Mouse (Mus musculus) heart, postnatal 0 days (tissue): ENCODE measurements at regions not wholly inside any gene's neighbourhood (a gene's known extent, or its start where the extent isn't known, plus 50 kb on each side); places are given as distances from the start of the nearest gene placed in this dataset.

Source experiments
- ATAC-seq: fragments of 200-750 bp; cut with Nextera tagmentation; 2 replicates; pipeline ENCODE4 v1.8.0; 2017; ENCODE audit warnings: low read depth, moderate number of reproducible peaks, moderate library complexity; ENCODE audit not compliant: insufficient read depth
- DNase-seq: peaks from one replicate; pipeline ENCODE4 v3.0.0-alpha.2; 2016; ENCODE audit warnings: low spot score
- H3K27ac ChIP-seq: fragments of 300-500 bp; sonication (generic); 2 replicates; pipeline ENCODE4 v1.5.1; 2014; ENCODE audit warnings: low read depth, mild to moderate bottlenecking
- H3K27me3 ChIP-seq: fragments of 300-500 bp; sonication (generic); 2 replicates; pipeline ENCODE4 v1.6.1; 2014; ENCODE audit warnings: low read length, mixed read lengths; ENCODE audit not compliant: control insufficient read depth, insufficient read depth
- H3K36me3 ChIP-seq: fragments of 300-500 bp; sonication (generic); replicated peaks from 2 replicates; pipeline ENCODE4 v1.6.1; 2014; ENCODE audit warnings: low read length, mixed read lengths; ENCODE audit not compliant: control insufficient read depth, insufficient read depth
- H3K4me1 ChIP-seq: fragments of 300-500 bp; sonication (generic); 2 replicates; pipeline ENCODE4 v1.6.1; 2014; ENCODE audit warnings: antibody characterized with exemption; ENCODE audit not compliant: control insufficient read depth, insufficient read depth
- H3K4me2 ChIP-seq: fragments of 300-500 bp; sonication (generic); 2 replicates; pipeline ENCODE4 v1.6.1; 2014; ENCODE audit warnings: low read depth, mild to moderate bottlenecking, low read length, moderate library complexity
- H3K4me3 ChIP-seq: fragments of 300-500 bp; sonication (generic); 2 replicates; pipeline ENCODE4 v1.5.1; 2014; ENCODE audit warnings: low read depth, low read length
- H3K9ac ChIP-seq: fragments of 300-500 bp; sonication (generic); replicated peaks from 2 replicates; pipeline ENCODE4 v1.6.1; 2014; ENCODE audit warnings: low read depth, low read length, mixed read lengths
- H3K9me3 ChIP-seq: fragments of 300-500 bp; sonication (generic); replicated peaks from 2 replicates; pipeline ENCODE4 v1.6.1; 2016; ENCODE audit warnings: low read length; ENCODE audit not compliant: control insufficient read depth
- CTCF ChIP-seq: IDR thresholded peaks from 2 replicates; pipeline ENCODE4 v1.5.1; 2016; ENCODE audit warnings: antibody characterized with exemption, control low read depth, low read depth
- EP300 ChIP-seq: IDR thresholded peaks from 2 replicates; pipeline ENCODE4 v1.6.1; 2016; ENCODE audit warnings: antibody characterized with exemption, low read depth
- WGBS: fragments of 180-500 bp; shearing (Covaris S2); extraction: QIAGEN DNeasy Blood & Tissue Kit; methylation state at CpG from one replicate; pipeline ENCODE4 v1.1.7; 2014; 5-methylcytosine and 5-hydroxymethylcytosine counted together

- no peaks in the 10 kb centered on the region for H3K4me1 ChIP-seq
- H3K9ac ChIP-seq = no peak overlapping the region
- H3K27me3 ChIP-seq = no peaks in the 10 kb centered on the region
- H3K9me3 ChIP-seq = no peaks in the 10 kb centered on the region
- no peak overlapping the region for H3K27ac ChIP-seq
- no peaks in the 10 kb centered on the region for H3K36me3 ChIP-seq
- no peak overlapping the region for H3K4me3 ChIP-seq
- ATAC-seq (no peak), DNase-seq (no peak)
- TF ChIP-seq CTCF (no peak), EP300 (no peak)
- 88% methylated on average over 2 of the region's 2 CpGs for WGBS
- H3K4me2 ChIP-seq = no peak overlapping the region
Measured at GRCm38 (mm10) chr3:150846029-150846428, 591.7 kb upstream of the Adgrl4 start.

GRCm38 (mm10) chr3:150852107-150852506, 585.6 kb upstream of the Adgrl4 start:
- H3K4me2 ChIP-seq = no peak overlapping the region
- ATAC-seq (no peak), DNase-seq (no peak)
- no peaks in the 10 kb centered on the region for H3K27me3 ChIP-seq
- no peak overlapping the region for H3K9ac ChIP-seq
- H3K36me3 ChIP-seq = no peaks in the 10 kb centered on the region
- H3K4me3 ChIP-seq = no peak overlapping the region
- no peak overlapping the region for H3K27ac ChIP-seq
- TF ChIP-seq EP300 (no peak), CTCF (no peak)
- no peaks in the 10 kb centered on the region for H3K4me1 ChIP-seq
- no peaks in the 10 kb centered on the region for H3K9me3 ChIP-seq
- 73% methylated on average over 4 of the region's 4 CpGs for WGBS

GRCm38 (mm10) chr3:150896668-150897067, 541.0 kb upstream of the Adgrl4 start:
- no peak for ATAC-seq

GRCm38 (mm10) chr3:150910091-150910490, 527.6 kb upstream of the Adgrl4 start:
- 69% methylated on average over 2 of the region's 2 CpGs for WGBS

More at GRCm38 (mm10) chr3:150896668-150897067, 541.0 kb upstream of the Adgrl4 start:
- Histone ChIP-seq H3K9ac (no peak overlapping the region), H3K27ac (no peak overlapping the region), H3K9me3 (no peaks in the 10 kb centered on the region), H3K27me3 (no peaks in the 10 kb centered on the region), H3K4me1 (no peaks in the 10 kb centered on the region), H3K4me2 (no peak overlapping the region), H3K4me3 (no peak overlapping the region), H3K36me3 (no peaks in the 10 kb centered on the region)
- 62% methylated on average over 2 of the region's 2 CpGs for WGBS
- TF ChIP-seq EP300 (no peak), CTCF (no peak)
- no peak for DNase-seq

GRCm38 (mm10) chr3:150954897-150955296, 482.8 kb upstream of the Adgrl4 start:
- H3K36me3 ChIP-seq = no peaks in the 10 kb centered on the region
- no peak for DNase-seq
- TF ChIP-seq EP300 (no peak), CTCF (no peak)
- no peaks in the 10 kb centered on the region for H3K9me3 ChIP-seq
- ATAC-seq = no peak
- H3K4me1 ChIP-seq = no peaks in the 10 kb centered on the region
- no peak overlapping the region for H3K4me3 ChIP-seq
- H3K4me2 ChIP-seq = no peak overlapping the region
- WGBS = 44% methylated on average over 1 of the region's 1 CpGs
- H3K27ac ChIP-seq = no peak overlapping the region
- H3K9ac ChIP-seq = no peak overlapping the region
- no peaks in the 10 kb centered on the region for H3K27me3 ChIP-seq

More at GRCm38 (mm10) chr3:150910091-150910490, 527.6 kb upstream of the Adgrl4 start:
- no peak overlapping the region for H3K9ac ChIP-seq
- no peak overlapping the region for H3K4me3 ChIP-seq
- no peak overlapping the region for H3K4me2 ChIP-seq
- H3K9me3 ChIP-seq = no peaks in the 10 kb centered on the region
- ATAC-seq (no peak), DNase-seq (no peak)
- no peaks in the 10 kb centered on the region for H3K4me1 ChIP-seq
- no peaks in the 10 kb centered on the region for H3K27me3 ChIP-seq
- H3K27ac ChIP-seq = no peak overlapping the region
- TF ChIP-seq EP300 (no peak), CTCF (no peak)
- no peaks in the 10 kb centered on the region for H3K36me3 ChIP-seq

DNA sequence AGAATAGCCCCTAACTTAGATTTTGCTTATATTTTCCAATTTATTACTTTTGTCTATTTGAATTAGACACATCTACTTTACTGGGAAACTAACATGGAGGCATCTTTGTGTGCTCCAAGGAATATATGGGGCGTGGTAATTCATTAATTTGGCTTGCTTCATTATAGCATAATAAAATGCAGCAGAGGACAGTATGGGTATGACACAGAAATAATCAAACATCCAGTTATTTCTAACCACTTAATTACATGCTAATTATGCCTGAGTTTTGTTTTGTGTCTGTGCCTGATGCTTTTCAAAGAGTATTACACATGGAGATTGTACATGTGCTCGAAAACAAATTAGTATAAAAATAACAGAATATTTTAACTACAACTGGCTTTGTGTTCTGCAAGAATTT, 438.0 kb upstream of the Adgrl4 start:
- Histone ChIP-seq H3K27ac (no peak overlapping the region), H3K4me3 (no peak overlapping the region), H3K9me3 (no peaks in the 10 kb centered on the region), H3K9ac (no peak overlapping the region), H3K27me3 (no peaks in the 10 kb centered on the region), H3K4me2 (no peak overlapping the region), H3K4me1 (peaks cover 4% of the 10 kb centered on the region; the same call in 1 of the 2 replicates), H3K36me3 (no peaks in the 10 kb centered on the region)
- DNase-seq = no peak
- 80% methylated on average over 2 of the region's 2 CpGs for WGBS
- ATAC-seq = no peak
- TF ChIP-seq EP300 (no peak), CTCF (no peak)
